Mouse (Mus musculus): ENCODE results near the gene Vcp.

Vcp gene

GRCm38 (mm10) chr4:42933630-42934029 lies 66.7 kb downstream of the Vcp start:
- H3K4me3 ChIP-seq (replicated peaks; ENCODE audit: low read length), result peak overlapping the region; percentile 60
- no peaks in the 10 kb centered on the region for H3K36me3 ChIP-seq (ENCODE audit: insufficient read depth, low read length)
- H3K9me3 ChIP-seq (ENCODE audit: low read length), result no peaks in the 10 kb centered on the region
- peaks cover 65% of the 10 kb centered on the region for H3K27me3 ChIP-seq (ENCODE audit: insufficient read depth, low read length)
- peaks cover 22% of the 10 kb centered on the region for H3K4me1 ChIP-seq (replicated peaks; ENCODE audit: low read depth, low read length)
- TF ChIP-seq POU5F1 (IDR thresholded peaks at IDR 0.05; ENCODE audit: borderline replicate concordance, low read length), result no peak
- TF ChIP-seq CTCF (conservative IDR thresholded peaks at IDR 0.05; ENCODE audit: low read length), result no peak
- TF ChIP-seq NANOG (IDR thresholded peaks at IDR 0.05; ENCODE audit: borderline replicate concordance, low read length), result no peak

DNA sequence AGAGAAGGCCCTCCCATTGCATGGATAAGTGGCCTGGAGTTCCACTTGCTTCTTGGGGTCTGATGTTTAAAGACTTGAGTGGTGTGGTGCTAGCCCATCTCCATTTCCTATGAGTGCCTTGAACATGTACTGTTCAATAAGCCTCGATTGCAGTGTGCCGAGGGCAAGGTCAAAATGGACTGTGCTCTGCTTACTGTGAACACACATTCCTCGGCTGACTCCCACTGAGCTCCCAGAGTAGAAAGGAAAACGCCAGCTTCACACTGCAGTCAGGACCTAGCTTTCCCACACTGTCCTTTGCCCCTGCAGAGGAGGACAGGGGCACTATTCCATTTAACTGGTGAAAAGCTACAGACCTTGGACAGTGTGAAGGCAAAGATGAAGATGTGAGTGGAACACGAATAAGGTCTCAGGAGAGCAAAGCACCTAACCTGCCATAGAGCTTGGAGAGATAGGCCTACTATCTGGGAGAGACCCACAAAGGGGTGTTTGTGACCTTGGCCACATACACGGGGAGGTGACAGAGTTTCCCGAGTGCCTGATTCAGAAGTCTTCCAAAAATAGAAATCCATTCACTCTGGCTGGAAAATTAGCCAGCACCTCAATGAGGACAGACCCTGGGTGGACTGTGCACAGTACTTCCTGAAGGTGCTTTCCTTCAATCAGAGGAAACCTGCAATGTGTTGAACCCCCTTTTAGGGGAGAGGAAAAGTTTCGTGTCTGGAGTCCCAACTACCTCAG lies 67.9 kb downstream of the Vcp start:
- no peak for TF ChIP-seq POU5F1 (IDR thresholded peaks at IDR 0.05; ENCODE audit: borderline replicate concordance, low read length)
- no peak for TF ChIP-seq CTCF (conservative IDR thresholded peaks at IDR 0.05; ENCODE audit: low read length)
- no peak for TF ChIP-seq NANOG (IDR thresholded peaks at IDR 0.05; ENCODE audit: borderline replicate concordance, low read length)

More for the DNA sequence above, 67.9 kb downstream of the Vcp start:
- Histone ChIP-seq H3K36me3 (ENCODE audit: insufficient read depth, low read length) (no peaks in the 10 kb centered on the region), H3K9me3 (ENCODE audit: low read length) (no peaks in the 10 kb centered on the region), H3K4me1 (replicated peaks; ENCODE audit: low read depth, low read length) (peaks cover 10% of the 10 kb centered on the region), H3K27me3 (ENCODE audit: insufficient read depth, low read length) (peaks cover 53% of the 10 kb centered on the region), H3K4me3 (replicated peaks; ENCODE audit: low read length) (no peak overlapping the region)

All from E14TG2a.4 (cell line).